Mouse (Mus musculus) MEL (cell line): ENCODE measurements around the gene Arhgap42.

Source experiments
- CTCF ChIP-seq, 3 experiments: IDR thresholded peaks in 2 of 3; conservative IDR thresholded peaks in 1 of 3; 2 replicates each; pipeline ENCODE4 v1.5.1; 2011 to 2012; ENCODE audit warnings: low read length in 3 of 3, low read depth in 2 of 3, mild to moderate bottlenecking in 2 of 3, improper control_type of control experiment in 1 of 3, inconsistent platforms in 1 of 3, mixed read lengths in 1 of 3, moderate library complexity in 1 of 3; ENCODE audit not compliant: control insufficient read depth in 1 of 3, insufficient read depth in 1 of 3, poor library complexity in 1 of 3, severe bottlenecking in 1 of 3
- E2F4 ChIP-seq: IDR thresholded peaks from 2 replicates; pipeline ENCODE4 v1.6.1; 2011; ENCODE audit warnings: low read depth, low read length, improper control_type of control experiment, borderline replicate concordance
- ETS1 ChIP-seq: IDR thresholded peaks from 2 replicates; pipeline ENCODE4 v1.6.1; 2012; ENCODE audit warnings: low read depth, mild to moderate bottlenecking, inconsistent platforms, low read length, improper control_type of control experiment, moderate library complexity
- GABPA ChIP-seq: IDR thresholded peaks from 2 replicates; pipeline ENCODE4 v1.6.1; 2012; ENCODE audit warnings: low read depth, mild to moderate bottlenecking, inconsistent platforms, low read length, improper control_type of control experiment, moderate library complexity
- MAX ChIP-seq: IDR thresholded peaks from 2 replicates; pipeline ENCODE4 v1.6.1; 2011; ENCODE audit warnings: low read length, improper control_type of control experiment
- MAZ ChIP-seq: IDR thresholded peaks from 2 replicates; pipeline ENCODE4 v1.6.1; 2012; ENCODE audit warnings: low read depth, mild to moderate bottlenecking, inconsistent platforms, low read length, improper control_type of control experiment
- MYC ChIP-seq: IDR thresholded peaks from 2 replicates; pipeline ENCODE4 v1.6.1; 2011; ENCODE audit warnings: low read depth, mild to moderate bottlenecking, low read length, improper control_type of control experiment, moderate library complexity
- POLR2A ChIP-seq, 2 experiments: IDR thresholded peaks; 2 replicates each; pipeline ENCODE4 v1.6.1; 2011 to 2012; ENCODE audit warnings: low read length in 2 of 2, mild to moderate bottlenecking in 2 of 2, control low read depth in 1 of 2, improper control_type of control experiment in 1 of 2, low read depth in 1 of 2, moderate library complexity in 1 of 2; ENCODE audit not compliant: control insufficient read depth in 1 of 2, insufficient read depth in 1 of 2, poor library complexity in 1 of 2
- POLR2AphosphoS5 ChIP-seq: IDR thresholded peaks from 2 replicates; pipeline ENCODE4 v1.6.1; 2012; ENCODE audit warnings: low read depth, borderline replicate concordance, mild to moderate bottlenecking, inconsistent platforms, low read length, moderate library complexity, mixed read lengths
- SIN3A ChIP-seq: IDR thresholded peaks from 2 replicates; pipeline ENCODE4 v1.6.1; 2012; ENCODE audit warnings: low read length, improper control_type of control experiment, inconsistent platforms
- TBP ChIP-seq: IDR thresholded peaks from 2 replicates; pipeline ENCODE4 v1.8.0; 2011; ENCODE audit warnings: low read depth, low read length, improper control_type of control experiment
- TCF12 ChIP-seq: IDR thresholded peaks from 2 replicates; pipeline ENCODE4 v1.6.1; 2014; ENCODE audit warnings: low read depth, mild to moderate bottlenecking, inconsistent platforms, low read length, improper control_type of control experiment, moderate library complexity
- USF1 ChIP-seq: IDR thresholded peaks from 2 replicates; pipeline ENCODE4 v1.6.1; 2014; ENCODE audit warnings: low read depth, mild to moderate bottlenecking, inconsistent platforms, low read length, improper control_type of control experiment, moderate library complexity
- ZNF384 ChIP-seq: IDR thresholded peaks from 2 replicates; pipeline ENCODE4 v1.6.1; 2012; ENCODE audit warnings: low read depth, mild to moderate bottlenecking, inconsistent platforms, low read length, improper control_type of control experiment

DNA sequence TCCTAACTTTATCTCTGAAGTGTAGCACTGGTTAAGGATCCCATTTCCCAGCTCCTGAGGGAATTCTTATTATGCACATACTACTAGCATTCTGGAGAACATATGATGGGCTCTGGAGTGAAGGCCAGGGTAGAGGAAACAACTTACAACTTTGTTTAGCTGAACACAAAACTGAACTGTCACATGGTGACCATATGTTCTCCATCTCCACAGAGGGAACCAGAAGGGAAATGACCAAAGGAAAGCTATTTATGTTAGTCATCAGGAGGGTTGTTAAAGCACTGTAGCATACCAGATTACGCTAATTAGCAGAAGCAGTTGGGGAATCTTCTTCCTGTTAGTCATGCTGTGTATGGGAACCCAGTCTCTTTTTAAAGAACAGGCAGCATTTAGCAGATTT lies 145.8 kb downstream of the Arhgap42 start:
- TF ChIP-seq MYC (no peak), CTCF (IDR thresholded peaks at IDR 0.05 in 2 of 3, conservative IDR thresholded peaks at IDR 0.05 in 1 of 3; ENCODE audit: control insufficient read depth in 1 of 3, insufficient read depth in 1 of 3, low read depth in 2 of 3, low read length in 3 of 3, poor library complexity in 1 of 3, severe bottlenecking in 1 of 3) (no peak), POLR2A (IDR thresholded peaks at IDR 0.05; ENCODE audit: control insufficient read depth in 1 of 2, insufficient read depth in 1 of 2, low read depth in 1 of 2, low read length in 2 of 2, poor library complexity in 1 of 2) (no peak), POLR2AphosphoS5 (no peak), SIN3A (no peak), TBP (no peak), TCF12 (no peak), ETS1 (no peak), E2F4 (no peak), ZNF384 (no peak), MAX (no peak), GABPA (no peak), USF1 (no peak), MAZ (no peak)
